Mouse (Mus musculus): ENCODE measurements around the gene Krtap24-1.

DNA sequence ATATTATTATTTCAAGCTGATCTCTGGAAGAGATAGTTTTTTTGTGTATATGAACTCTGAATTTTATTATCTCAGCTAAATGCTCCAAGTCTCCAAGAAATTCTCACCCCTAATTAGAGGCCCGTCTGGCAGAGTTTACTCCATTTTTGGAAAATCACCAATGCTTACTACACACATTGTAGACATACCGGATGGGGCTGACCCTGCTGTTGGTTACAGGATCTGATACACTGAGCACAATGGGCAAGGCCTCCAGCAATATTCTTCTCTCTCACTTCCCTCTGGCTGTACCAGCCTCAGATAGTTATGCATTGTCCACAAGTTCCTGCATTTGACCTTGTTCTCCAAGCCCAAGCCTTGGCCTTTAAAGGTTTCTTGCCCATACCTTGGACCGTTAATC, 28.0 kb upstream of the Krtap24-1 start:
- TF ChIP-seq CTCF (conservative IDR thresholded peaks at IDR 0.05; ENCODE audit: low read length), result no peak
- TF ChIP-seq NANOG (IDR thresholded peaks at IDR 0.05; ENCODE audit: borderline replicate concordance, low read length), result no peak
